Mouse (Mus musculus) forebrain, embryonic 15.5 days (tissue): Measurements from ENCODE around the gene Tmem108. TPM values are rescaled to one million over a fixed set of nuclear protein-coding genes. Genes with fewer than 3 reads are reported as not detected.

Source experiments
- ATAC-seq: fragments of 200-750 bp; cut with Nextera tagmentation; replicated peaks from 2 replicates; pipeline ENCODE4 v1.8.0; 2017; ENCODE audit warnings: mild to moderate bottlenecking, moderate TSS enrichment, moderate library complexity
- H3K27ac ChIP-seq: fragments of 300-500 bp; sonication (generic); replicated peaks from 2 replicates; pipeline ENCODE4 v1.5.1; 2015; ENCODE audit warnings: mild to moderate bottlenecking, inconsistent platforms
- H3K27me3 ChIP-seq: fragments of 300-500 bp; sonication (generic); 2 replicates; pipeline ENCODE4 v1.6.1; 2015; ENCODE audit warnings: inconsistent platforms
- H3K36me3 ChIP-seq: fragments of 300-500 bp; sonication (generic); 2 replicates; pipeline ENCODE4 v1.6.1; 2015; ENCODE audit warnings: mild to moderate bottlenecking, inconsistent platforms
- H3K4me1 ChIP-seq: fragments of 300-500 bp; sonication (generic); 2 replicates; pipeline ENCODE4 v1.6.1; 2015; ENCODE audit warnings: inconsistent platforms
- H3K4me2 ChIP-seq: fragments of 300-500 bp; sonication (generic); replicated peaks from 2 replicates; pipeline ENCODE4 v1.6.1; 2015; ENCODE audit warnings: mild to moderate bottlenecking, inconsistent platforms
- H3K4me3 ChIP-seq: fragments of 300-500 bp; sonication (generic); 2 replicates; pipeline ENCODE4 v1.5.1; 2015; ENCODE audit warnings: mild to moderate bottlenecking, inconsistent platforms
- H3K9ac ChIP-seq: fragments of 300-500 bp; sonication (generic); replicated peaks from 2 replicates; pipeline ENCODE4 v1.6.1; 2015; ENCODE audit warnings: mild to moderate bottlenecking, inconsistent platforms
- H3K9me3 ChIP-seq: fragments of 300-500 bp; sonication (generic); 2 replicates; pipeline ENCODE4 v1.6.1; 2016; ENCODE audit warnings: inconsistent platforms
- WGBS: fragments of 180-500 bp; shearing (Covaris S2); methylation state at CpG from one replicate; pipeline ENCODE4 v1.1.7; 2015; ENCODE audit warnings: mixed read lengths; 5-methylcytosine and 5-hydroxymethylcytosine counted together
- polyA plus RNA-seq: library from polyadenylated mRNA; unstranded; fragments of >200 nt; fragmentation: Nextera tagmentation; extraction: Ambion mirVana; gene quantifications from 2 replicates; pipeline ENCODE4 v1.2.1, GENCODE M21; 2015

Gene Tmem108
- polyA plus RNA-seq, 1 experiment from 2014 or later = 78.0 TPM

DNA sequence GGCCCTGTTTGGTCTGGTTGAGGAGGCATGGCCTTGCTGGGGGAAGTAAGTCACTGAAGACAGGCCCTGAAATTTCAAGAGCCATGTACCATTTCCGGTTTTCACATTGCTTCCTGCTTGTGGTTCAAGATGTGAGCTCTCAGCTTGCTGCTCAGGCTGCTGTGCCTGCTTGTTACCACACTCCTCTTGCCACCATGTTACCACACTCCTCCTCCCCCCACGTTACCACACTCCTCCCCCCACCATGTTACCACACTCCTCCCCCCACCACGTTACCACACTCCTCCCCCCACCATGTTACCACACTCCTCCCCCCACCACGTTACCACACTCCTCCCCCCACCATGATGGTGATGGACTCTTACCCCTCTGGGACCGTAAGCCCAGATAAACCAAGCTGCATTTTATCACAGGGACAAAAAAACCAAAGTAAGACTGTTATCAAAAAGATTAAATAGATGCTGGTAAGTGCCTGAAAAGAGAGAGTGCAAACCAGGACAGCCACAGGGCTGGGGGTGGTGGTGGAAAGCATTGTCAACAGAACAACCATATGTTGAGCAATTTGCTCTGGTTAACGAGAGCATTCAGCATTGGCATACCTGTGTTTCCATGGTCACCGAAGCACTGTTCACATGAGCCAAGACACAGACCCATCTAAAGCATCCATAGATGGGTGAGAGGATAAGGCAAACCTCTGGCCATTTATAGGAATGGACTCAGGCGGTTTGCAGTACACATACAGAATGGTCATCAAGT is 109.3 kb downstream of the Tmem108 start:
- 49% methylated on average over 8 of the region's 8 CpGs for WGBS
- H3K4me2 ChIP-seq = no peak overlapping the region
- H3K4me3 ChIP-seq = no peak overlapping the region
- H3K9me3 ChIP-seq = no peaks in the 10 kb centered on the region
- ATAC-seq = no peak; the same call in 1 of the 2 replicates
- H3K27ac ChIP-seq = peak overlapping the region; percentile 85
- H3K27me3 ChIP-seq = no peaks in the 10 kb centered on the region
- H3K36me3 ChIP-seq = no peaks in the 10 kb centered on the region
- no peak overlapping the region for H3K9ac ChIP-seq
- peaks cover 50% of the 10 kb centered on the region for H3K4me1 ChIP-seq

DNA sequence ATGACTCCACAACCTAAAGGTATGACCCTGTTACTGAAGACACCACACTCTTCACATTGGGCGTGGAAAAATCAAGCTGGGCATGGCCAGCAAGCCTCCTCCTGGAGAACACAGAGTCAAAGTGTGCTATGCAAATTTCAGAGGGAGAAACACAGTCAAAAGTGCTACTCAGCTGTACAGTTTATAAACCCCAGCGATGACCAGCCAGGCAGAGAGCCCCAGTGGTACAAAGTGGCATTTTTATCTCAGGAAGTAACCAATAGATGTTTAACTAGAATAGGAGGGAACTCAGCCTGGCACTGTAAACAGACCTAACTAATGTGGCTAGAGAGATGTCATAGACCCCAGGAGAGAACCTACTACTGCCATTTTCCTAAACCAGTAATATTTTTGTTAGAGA is 115.0 kb downstream of the Tmem108 start:
- Histone ChIP-seq H3K4me1 (peaks cover 15% of the 10 kb centered on the region), H3K9ac (no peak overlapping the region), H3K27me3 (no peaks in the 10 kb centered on the region), H3K4me3 (no peak overlapping the region), H3K4me2 (no peak overlapping the region), H3K9me3 (no peaks in the 10 kb centered on the region), H3K27ac (no peak overlapping the region), H3K36me3 (no peaks in the 10 kb centered on the region)
- 85% methylated on average over 2 of the region's 2 CpGs for WGBS
- no peak for ATAC-seq

- no peaks in the 10 kb centered on the region for H3K27me3 ChIP-seq
- no peak for ATAC-seq
- H3K4me1 ChIP-seq = peaks cover 23% of the 10 kb centered on the region
- no peaks in the 10 kb centered on the region for H3K36me3 ChIP-seq
- no peak overlapping the region for H3K4me2 ChIP-seq
- no peaks in the 10 kb centered on the region for H3K9me3 ChIP-seq
- H3K4me3 ChIP-seq = no peak overlapping the region
- WGBS = 91% methylated on average over 7 of the region's 7 CpGs
- H3K27ac ChIP-seq = no peak overlapping the region
- no peak overlapping the region for H3K9ac ChIP-seq
Observed at GRCm38 (mm10) chr9:103645724-103646123, 115.9 kb downstream of the Tmem108 start.

GRCm38 (mm10) chr9:103642300-103642699 is 119.3 kb downstream of the Tmem108 start:
- Histone ChIP-seq H3K4me2 (no peak overlapping the region), H3K36me3 (no peaks in the 10 kb centered on the region), H3K27ac (peak overlapping the region; percentile 47), H3K4me1 (peaks cover 38% of the 10 kb centered on the region), H3K4me3 (no peak overlapping the region), H3K9me3 (no peaks in the 10 kb centered on the region), H3K9ac (no peak overlapping the region), H3K27me3 (no peaks in the 10 kb centered on the region)
- peak; percentile 73 for ATAC-seq
- WGBS = 60% methylated on average over 10 of the region's 10 CpGs

DNA sequence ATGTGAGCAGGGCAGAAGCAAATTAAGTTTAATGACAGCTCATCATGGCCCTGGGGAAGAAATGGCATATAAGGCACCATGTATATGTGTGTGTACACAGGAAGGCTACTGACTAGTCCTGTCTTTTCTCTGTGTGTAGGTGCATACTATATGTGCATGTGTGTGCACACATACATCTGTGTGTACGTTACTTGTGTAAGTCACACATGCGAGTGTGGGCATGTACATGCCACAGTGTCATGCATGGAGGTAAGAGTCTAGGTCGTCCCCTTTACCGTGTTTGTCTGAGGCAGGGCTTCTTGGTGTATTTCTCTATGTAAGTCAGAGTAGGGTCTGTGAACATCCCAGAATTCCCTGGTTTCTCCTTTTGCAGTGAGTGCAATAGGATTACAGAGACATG is 120.3 kb downstream of the Tmem108 start:
- peaks cover 47% of the 10 kb centered on the region for H3K4me1 ChIP-seq
- H3K27me3 ChIP-seq = no peaks in the 10 kb centered on the region
- WGBS = 92% methylated on average over 4 of the region's 4 CpGs
- H3K4me2 ChIP-seq = no peak overlapping the region
- no peak for ATAC-seq
- H3K4me3 ChIP-seq = no peak overlapping the region
- H3K9ac ChIP-seq = no peak overlapping the region
- H3K27ac ChIP-seq = peak overlapping the region; percentile 53
- H3K36me3 ChIP-seq = no peaks in the 10 kb centered on the region
- no peaks in the 10 kb centered on the region for H3K9me3 ChIP-seq

- no peaks in the 10 kb centered on the region for H3K27me3 ChIP-seq
- H3K27ac ChIP-seq = no peak overlapping the region
- H3K9me3 ChIP-seq = no peaks in the 10 kb centered on the region
- H3K9ac ChIP-seq = no peak overlapping the region
- H3K36me3 ChIP-seq = no peaks in the 10 kb centered on the region
- peaks cover 47% of the 10 kb centered on the region for H3K4me1 ChIP-seq
- ATAC-seq = no peak
- H3K4me3 ChIP-seq = no peak overlapping the region
- 38% methylated on average over 1 of the region's 1 CpGs for WGBS
- no peak overlapping the region for H3K4me2 ChIP-seq
Observed at GRCm38 (mm10) chr9:103639413-103639812, 122.2 kb downstream of the Tmem108 start.

DNA sequence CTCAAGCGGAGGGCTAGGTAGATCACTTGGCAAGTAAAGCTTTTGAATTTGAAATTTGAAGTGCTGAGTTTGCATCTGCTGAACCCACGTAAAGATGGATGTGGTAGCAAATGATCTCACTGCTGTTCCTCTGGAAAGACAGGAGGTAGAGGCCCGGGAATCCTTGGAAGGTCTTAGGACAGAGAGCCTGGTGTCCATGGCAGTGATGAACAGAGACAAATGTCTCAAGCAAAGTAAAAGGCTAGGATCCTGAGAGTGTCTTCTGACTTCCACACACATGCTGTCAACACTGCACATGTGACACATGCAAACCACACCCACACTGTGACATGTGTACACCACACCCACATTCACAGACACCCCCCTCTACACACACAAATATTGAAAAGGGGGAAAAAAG is 124.2 kb downstream of the Tmem108 start:
- ATAC-seq = no peak
- no peak overlapping the region for H3K27ac ChIP-seq
- WGBS = 61% methylated on average over 3 of the region's 3 CpGs
- H3K27me3 ChIP-seq = no peaks in the 10 kb centered on the region
- H3K4me2 ChIP-seq = no peak overlapping the region
- no peak overlapping the region for H3K4me3 ChIP-seq
- H3K4me1 ChIP-seq = peaks cover 39% of the 10 kb centered on the region
- no peaks in the 10 kb centered on the region for H3K36me3 ChIP-seq
- no peak overlapping the region for H3K9ac ChIP-seq
- no peaks in the 10 kb centered on the region for H3K9me3 ChIP-seq

DNA sequence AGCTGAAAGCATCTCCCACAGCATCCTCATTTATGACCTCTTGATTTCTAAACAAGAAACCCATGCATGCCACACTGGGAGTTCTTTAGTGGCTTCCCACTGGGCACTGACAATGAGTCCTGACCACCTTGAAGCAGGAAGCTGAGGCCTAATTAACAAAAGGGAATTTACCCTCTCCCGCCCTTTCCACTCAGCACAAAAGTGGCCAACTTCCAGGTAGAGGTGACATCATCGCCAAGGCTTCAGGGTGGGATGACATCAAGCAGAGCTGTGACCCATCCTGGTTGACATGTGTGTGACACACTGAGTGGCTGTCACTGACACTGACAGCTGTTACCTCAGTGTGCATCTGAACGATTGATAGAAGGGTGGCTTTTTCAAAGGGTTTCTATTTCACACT is 124.8 kb downstream of the Tmem108 start:
- Histone ChIP-seq H3K36me3 (no peaks in the 10 kb centered on the region), H3K4me3 (no peak overlapping the region), H3K9ac (no peak overlapping the region), H3K4me2 (no peak overlapping the region), H3K4me1 (peaks cover 35% of the 10 kb centered on the region), H3K27me3 (no peaks in the 10 kb centered on the region), H3K27ac (no peak overlapping the region), H3K9me3 (no peaks in the 10 kb centered on the region)
- ATAC-seq = no peak
- 27% methylated on average over 3 of the region's 3 CpGs for WGBS

DNA sequence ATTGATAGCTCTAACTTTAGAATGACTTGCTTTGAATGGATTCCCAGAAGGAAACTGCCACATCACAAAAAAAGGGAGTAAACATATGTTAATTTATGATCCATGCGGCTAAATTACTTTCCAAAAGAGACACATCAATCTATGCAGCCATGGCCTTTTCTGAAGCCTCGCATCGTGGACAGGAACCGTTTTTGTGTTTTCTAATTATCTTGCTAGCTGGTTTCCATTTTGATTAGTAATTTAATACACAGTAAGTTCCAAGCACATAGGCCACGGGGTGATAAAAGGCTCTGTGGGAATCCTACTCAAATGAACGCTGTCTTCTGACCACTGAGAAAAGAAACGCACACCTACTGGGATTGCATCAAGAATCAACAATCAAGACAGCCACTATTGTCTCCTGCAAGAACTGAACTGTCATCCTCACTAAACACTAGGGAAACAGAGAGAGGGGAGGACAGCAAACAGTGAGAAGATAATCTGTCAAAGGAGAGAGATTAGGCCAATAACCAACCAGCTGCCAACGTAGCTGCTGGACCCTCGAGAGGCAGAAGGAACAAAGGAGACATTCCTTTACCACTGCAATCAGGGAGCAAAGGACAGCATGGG is 132.7 kb downstream of the Tmem108 start:
- Histone ChIP-seq H3K27me3 (no peaks in the 10 kb centered on the region), H3K36me3 (no peaks in the 10 kb centered on the region), H3K9me3 (no peaks in the 10 kb centered on the region), H3K27ac (peak overlapping the region; percentile 29; the same call in 1 of the 2 replicates), H3K4me1 (peaks cover 18% of the 10 kb centered on the region), H3K4me2 (no peak overlapping the region), H3K9ac (no peak overlapping the region), H3K4me3 (no peak overlapping the region)
- WGBS = 6% methylated on average over 9 of the region's 9 CpGs
- ATAC-seq = no peak

GRCm38 (mm10) chr9:103627404-103627900 is 134.2 kb downstream of the Tmem108 start:
- no peak overlapping the region for H3K4me2 ChIP-seq
- no peak overlapping the region for H3K27ac ChIP-seq
- peaks cover 24% of the 10 kb centered on the region for H3K4me1 ChIP-seq
- no peaks in the 10 kb centered on the region for H3K9me3 ChIP-seq
- no peak overlapping the region for H3K4me3 ChIP-seq
- H3K9ac ChIP-seq = no peak overlapping the region
- ATAC-seq = no peak
- 90% methylated on average over 8 of the region's 8 CpGs for WGBS
- no peaks in the 10 kb centered on the region for H3K27me3 ChIP-seq
- no peaks in the 10 kb centered on the region for H3K36me3 ChIP-seq

GRCm38 (mm10) chr9:103626156-103626555 is 135.5 kb downstream of the Tmem108 start:
- Histone ChIP-seq H3K9ac (no peak overlapping the region), H3K27me3 (no peaks in the 10 kb centered on the region), H3K36me3 (no peaks in the 10 kb centered on the region), H3K9me3 (no peaks in the 10 kb centered on the region), H3K4me3 (no peak overlapping the region), H3K27ac (no peak overlapping the region), H3K4me1 (peaks cover 24% of the 10 kb centered on the region), H3K4me2 (no peak overlapping the region)
- 93% methylated on average over 4 of the region's 4 CpGs for WGBS
- no peak for ATAC-seq

- H3K4me3 ChIP-seq = no peak overlapping the region
- no peak overlapping the region for H3K4me2 ChIP-seq
- H3K36me3 ChIP-seq = no peaks in the 10 kb centered on the region
- 62% methylated on average over 1 of the region's 1 CpGs for WGBS
- no peaks in the 10 kb centered on the region for H3K9me3 ChIP-seq
- peak; percentile 77 for ATAC-seq
- peaks cover 24% of the 10 kb centered on the region for H3K4me1 ChIP-seq
- H3K27me3 ChIP-seq = no peaks in the 10 kb centered on the region
- H3K27ac ChIP-seq = no peak overlapping the region
- H3K9ac ChIP-seq = no peak overlapping the region
Observed at GRCm38 (mm10) chr9:103624649-103625048, 137.0 kb downstream of the Tmem108 start.
